Mouse (Mus musculus) testis, postnatal 14 days (tissue): ENCODE results near the gene Snx12.

Experiments
- DNase-seq: peaks from one replicate; pipeline ENCODE4 v3.0.0; 2021; ENCODE audit warnings: low spot score

Gene Snx12

DNA sequence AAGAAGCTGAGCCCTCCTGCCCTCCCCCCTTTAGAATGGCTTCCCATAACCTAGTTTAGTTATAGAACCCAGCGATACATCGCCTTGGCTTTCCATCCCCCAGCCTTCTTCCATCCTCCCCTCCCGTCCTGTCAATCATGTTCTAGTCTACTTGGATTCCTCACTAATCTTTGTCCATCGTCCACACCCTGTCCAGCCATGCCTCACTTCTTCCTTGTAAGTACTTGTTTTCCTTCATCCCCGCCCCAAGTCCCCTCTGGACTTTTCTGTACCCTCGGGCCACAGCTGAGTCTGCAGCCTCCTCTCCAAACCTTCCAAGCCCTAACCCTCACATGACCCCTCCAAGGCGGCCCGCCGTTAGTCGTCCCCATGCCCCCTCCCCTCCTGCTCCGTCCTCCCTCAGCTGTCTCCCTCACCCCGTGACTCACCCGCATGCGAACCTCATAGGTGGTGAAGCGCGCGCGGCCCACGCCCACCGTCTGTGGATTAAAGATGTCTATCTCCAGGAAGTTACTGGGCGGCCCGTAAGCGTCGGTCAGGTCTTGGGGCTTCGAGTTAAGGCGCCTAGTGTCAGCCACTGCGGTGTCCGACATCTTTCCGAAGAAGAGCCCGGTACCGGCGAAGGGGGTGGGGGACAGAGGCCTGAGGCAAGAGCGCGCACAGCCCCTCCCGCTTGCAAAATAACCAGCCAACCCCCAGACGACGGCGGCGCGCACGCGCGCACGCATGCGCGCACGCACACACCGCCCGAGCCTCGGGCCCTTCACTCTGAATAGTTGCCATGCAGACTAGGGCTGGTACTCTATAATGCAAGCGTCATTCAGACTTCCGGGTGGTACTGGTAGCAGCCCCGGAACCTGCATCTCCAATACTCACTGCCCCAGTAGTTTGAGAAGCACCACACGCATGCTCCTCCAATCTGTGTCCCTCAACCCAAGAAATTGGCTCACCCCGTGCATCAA, at the start of gene Snx12:
Gene Snx12, minus strand, starts transcription at position 730 of the 962 bp plus-strand sequence.
- peak; percentile 87 for DNase-seq

DNA sequence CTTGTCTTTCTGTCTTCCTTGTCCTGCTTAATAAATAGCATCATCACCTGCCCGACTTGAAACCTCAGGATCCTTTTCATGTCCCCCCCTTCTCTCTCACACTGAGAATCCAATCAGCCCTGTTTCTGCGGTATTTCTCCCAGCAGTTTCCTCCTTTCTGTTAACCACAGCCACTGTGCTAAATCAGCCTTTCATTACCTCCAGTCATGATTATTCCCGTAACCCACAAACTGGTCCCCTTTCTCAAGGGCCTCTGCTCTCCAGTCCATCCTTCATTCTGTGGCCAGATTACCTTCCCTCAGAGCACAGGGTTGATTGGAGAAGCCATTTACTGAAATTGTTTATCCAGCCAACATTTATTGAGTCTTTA, 46.4 kb upstream of the Snx12 start, which contains the start of gene Gm20489:
Gene Gm20489, minus strand, starts transcription at position 269 of the 370 bp plus-strand sequence.
- DNase-seq, result no peak

DNA sequence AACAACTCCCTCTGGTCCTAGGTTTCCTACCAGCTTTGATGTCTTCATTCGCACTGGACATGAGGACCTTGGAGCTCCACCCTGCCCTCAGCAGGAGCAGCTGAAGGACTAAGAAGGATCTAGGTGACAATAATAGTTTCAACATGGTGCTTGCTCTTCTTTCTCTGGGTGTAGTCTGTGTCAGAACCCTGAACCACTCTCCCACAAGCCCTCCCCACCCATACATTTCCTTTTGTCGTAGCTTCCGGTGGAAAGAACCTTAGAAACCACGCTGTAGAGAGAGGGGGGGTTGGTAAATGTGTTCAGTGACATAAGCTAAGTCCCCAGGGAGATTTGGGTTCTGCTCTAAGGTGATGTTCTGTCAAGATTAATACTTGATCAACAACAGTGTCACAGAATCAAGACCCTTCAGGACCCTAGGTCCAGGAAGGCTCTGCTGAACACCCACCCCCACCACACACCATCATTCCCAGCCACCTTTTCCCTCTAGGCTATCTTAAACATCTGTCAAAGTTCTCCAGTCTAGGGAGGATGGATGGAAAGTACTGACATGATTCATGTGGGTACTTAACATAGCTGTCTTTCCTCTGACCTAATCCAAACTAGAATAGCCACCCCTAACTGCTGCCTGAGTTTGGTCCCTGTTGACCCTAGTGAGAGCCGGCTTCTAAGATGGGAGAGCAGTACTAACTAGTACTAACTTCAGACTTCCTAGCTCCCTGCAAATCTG, 45.8 kb upstream of the Snx12 start, which contains the start of gene Il2rg:
Gene Il2rg, minus strand, starts transcription at position 231 of the 730 bp plus-strand sequence.
- DNase-seq, result no peak

DNA sequence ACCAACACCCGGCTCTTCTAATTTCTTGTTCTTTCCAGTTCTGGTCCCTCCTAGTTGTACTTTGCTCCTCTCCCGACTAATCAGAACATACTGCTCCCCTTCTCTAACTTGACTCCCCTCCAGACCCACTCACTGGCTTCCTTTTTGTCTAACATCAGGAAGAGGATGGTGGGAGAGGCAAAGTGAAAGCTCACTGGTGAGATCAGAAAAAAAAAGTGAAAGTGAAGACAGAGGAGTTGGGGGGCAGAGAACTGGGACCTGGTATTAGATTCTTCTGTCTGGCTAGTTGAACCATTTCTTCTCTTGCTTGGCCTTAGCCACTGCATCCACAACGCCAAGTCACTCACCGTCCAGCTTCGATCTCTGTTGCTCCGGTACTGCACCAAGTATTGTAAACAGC, 44.3 kb upstream of the Snx12 start:
- no peak for DNase-seq

DNA sequence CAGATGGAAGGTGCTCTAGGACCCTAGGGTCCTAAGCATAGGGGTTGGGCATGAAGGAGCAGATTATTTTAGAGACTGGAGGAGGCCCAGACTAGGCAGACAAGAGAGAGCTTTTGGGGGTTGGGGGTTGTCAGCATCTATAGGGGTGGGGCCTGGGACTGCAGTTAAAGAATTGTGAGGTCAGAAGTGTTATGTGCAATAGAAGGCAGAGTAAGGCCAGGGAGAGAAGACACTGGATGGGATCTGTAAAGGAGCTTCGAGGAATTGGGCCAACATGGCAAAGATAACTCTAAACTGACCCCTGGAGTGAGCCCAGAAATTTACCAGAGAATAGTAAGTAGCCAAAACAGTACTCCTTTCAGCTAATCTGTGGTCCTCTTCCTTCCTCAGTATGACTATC, 41.5 kb upstream of the Snx12 start, which contains the start of gene Gm614:
Gene Gm614, minus strand, starts transcription at position 101 of the 400 bp plus-strand sequence.
- no peak for DNase-seq

DNA sequence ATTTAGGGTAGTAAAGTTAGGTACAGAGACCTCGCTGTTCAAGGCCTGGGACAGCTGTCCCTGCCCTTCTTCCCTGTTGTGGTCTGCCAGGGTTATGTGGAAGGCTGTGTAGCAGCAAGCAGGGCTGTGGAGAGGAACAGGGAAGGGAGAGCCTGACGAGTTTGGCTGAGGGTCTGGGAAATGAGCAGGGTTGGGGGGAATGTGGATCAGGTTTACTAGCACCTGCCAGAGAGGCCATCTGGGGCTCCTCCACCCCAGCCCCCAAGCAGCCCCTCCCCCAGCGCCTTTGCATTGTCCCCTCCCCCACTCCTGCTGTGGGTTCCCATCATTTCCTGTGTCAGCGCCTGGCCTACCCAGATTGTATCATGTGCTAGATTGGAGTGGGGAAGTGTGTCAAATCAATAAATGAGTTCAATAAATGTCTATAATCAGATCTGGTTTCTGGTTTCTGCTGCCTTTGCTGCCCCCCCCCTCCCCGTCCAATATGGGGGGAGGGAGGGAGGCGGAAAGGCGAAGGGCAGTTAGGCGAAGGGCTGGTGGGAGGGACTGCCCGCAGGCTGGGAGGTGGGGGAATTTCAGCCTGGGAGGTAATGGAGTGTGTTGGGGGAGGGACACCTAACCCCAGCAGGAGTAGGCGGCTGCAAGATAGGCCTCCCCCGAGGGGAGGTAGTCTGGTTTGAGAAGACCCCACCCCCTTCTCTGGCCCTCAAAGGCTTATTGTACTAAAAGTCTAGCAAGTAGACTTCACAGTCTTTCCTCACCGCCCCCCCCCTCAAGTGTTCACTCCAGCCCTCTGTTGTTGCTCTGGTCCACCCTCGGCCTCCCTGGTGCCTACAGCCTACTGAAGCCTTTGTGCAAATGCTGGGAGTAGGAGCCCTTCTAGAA, 38.3 kb upstream of the Snx12 start:
- DNase-seq, result no peak

DNA sequence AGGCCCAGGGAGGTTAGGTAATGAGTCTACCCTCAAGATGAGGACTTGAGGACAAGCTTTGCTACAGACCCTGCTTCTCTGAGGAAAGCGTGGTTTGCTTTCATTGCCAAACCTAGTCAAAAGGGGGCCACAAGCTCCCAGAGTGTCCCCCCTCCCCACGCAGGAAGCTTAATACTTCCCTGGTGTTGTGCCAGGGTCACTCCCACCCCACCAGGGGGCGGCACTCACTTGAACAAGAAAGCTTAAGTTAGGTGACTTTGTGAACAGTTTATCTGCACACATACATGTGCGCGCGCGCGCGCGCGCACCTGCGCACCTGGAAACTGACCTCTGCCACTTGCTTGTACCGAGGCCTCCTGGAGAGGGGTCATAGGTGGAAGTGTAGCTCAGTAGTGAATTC, 34.2 kb upstream of the Snx12 start:
- peak; percentile 8 for DNase-seq

DNA sequence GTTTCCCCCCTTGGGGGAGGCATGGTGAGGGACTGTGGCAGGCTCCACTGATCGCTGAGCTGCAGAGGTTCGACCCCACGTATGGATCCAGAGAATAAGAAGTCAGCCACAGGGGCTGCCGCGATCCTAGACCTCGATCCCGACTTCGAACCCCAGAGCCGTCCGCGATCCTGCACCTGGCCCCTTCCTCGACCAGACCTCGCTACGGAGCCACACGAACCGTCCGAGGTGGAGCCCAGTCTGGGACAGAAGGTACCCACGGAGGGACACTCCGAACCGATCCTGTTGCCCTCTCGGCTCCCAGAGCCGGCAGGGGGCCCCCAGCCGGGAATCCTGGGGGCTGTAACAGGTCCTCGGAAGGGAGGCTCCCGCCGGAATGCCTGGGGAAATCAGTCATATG, 32.4 kb upstream of the Snx12 start:
- DNase-seq, result no peak

DNA sequence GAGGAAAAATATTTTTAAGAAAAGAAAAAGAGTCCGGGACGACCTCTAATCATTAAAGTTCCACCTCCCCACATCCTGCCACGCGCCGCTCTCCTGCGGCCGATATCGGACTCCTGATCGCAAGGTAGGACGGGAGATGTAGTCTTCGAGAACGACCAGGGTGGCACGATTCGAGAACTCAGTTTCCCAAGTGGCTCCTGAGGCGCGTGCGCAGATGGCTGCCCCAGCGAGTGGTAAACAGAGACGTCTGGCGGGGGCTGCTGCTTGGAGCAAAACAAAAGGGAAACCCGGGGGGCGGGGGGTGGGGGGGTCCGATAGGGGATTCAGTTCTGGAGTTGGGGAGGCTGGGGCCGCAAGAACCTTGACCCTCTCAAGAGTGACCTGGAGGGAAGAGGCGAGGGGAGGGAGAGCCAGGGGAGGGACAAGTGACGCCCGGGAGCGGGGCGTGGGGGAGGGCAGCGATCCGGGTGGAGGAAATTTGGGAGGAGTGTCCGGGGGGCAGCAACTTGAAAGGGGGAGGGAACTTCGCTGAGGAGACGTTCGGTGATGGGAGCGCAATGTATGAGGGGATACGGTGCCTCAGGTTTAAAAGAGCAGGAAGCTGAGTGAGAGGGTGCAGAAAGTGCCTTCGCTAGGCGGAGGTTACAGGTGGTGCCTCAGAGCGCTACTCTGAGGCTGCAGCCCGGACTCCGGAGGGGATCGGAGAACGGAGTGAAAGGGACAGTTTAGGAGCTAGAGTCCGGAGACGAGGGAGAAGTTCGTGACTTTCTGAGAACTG, 31.8 kb upstream of the Snx12 start, which contains the start of gene Foxo4:
Gene Foxo4, plus strand, starts transcription at position 577 of the 778 bp plus-strand sequence.
- DNase-seq, result peak; percentile 90

DNA sequence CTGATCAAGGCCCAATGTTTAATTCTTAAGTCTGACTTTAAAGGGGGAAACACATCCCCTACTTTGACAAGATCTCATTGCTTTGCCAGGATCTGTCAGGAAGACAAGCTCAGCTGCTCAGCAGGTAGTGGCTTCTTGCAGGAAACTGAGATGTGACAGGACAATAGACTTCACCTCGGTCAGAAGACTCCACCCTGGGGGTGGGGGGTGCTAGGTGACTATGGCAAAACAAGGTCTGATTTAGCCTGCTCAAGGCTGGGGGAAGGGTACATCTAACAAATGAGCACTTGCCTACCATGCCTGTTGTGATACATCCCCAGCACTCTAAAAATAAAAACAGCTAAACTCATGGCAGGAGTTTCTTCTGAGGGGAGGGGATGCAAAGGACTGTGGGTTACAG, 22.6 kb upstream of the Snx12 start:
- DNase-seq, result no peak

DNA sequence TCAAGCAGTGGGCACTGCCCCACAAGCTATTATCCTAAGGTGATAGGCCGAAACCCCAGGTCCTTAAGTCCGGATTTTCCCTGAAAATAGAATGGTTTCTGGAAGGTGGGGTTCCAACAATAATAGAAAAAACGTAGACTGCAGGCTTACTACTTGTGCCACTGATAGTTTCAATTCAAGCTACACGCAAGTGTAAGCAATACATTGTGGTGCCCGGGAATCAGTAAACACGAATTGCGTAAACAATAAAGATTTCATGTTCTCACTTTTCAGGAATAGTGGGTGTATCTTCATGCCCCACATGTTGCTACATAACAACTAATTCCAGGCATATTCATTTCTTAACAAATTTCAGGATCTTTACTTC, 416 bp upstream of the Snx12 start:
- no peak for DNase-seq

DNA sequence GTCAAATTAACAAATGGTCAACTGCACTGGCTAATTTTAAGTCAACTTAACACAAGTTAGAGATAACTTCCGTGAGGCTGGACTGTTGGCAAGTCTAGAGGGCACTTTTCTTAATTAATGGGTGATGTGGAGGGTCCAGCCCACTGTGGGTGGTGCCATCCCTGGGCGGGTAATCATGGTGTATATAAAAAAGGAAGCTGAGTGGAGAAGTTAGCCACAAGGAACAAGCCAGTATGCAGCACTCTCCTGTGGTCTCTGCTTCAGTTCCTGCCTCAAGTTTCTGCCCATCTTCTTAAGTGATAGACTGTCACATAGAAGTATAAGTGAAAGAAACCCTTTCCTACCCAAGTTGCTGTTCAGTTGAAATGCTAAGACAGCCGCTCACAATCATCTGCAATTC, 33.1 kb downstream of the Snx12 start:
- DNase-seq, result no peak

DNA sequence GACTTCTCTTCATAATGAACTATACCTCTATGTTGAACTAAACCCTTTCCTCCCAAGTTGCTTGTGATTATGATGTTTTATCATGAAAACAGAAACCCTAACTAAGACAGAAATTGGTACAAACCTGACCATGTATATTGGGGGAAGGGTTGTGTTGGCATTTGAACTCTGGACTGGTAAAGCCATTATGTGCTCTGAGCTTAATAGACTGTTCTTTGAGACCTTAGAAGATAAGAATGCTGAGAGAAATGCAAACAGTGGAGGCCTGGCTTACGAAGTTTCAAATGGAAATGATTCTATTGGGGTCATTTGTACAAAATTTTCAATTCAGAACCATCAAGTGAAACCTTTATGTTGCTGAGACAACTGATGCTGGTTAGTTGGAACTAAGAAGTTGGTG, 34.7 kb downstream of the Snx12 start:
- DNase-seq, result no peak

DNA sequence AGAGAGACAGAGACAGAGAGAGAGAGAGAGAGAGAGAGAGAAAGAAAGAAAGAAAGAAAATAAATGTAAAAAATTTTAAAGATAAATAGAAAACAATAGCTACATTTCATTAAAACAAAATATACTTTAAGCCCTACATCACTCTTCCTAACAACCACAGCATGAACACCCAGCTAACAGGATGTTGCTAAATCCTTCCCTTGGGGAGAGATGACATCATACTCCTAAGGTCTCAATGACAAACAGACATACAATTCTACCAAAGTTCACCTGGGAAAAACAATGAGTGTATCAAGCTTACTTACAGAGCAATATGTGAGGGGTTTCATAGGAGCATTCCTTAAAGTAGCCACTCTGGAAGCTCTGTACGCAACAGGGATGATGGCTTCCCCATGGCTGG, 49.0 kb downstream of the Snx12 start:
- no peak for DNase-seq

DNA sequence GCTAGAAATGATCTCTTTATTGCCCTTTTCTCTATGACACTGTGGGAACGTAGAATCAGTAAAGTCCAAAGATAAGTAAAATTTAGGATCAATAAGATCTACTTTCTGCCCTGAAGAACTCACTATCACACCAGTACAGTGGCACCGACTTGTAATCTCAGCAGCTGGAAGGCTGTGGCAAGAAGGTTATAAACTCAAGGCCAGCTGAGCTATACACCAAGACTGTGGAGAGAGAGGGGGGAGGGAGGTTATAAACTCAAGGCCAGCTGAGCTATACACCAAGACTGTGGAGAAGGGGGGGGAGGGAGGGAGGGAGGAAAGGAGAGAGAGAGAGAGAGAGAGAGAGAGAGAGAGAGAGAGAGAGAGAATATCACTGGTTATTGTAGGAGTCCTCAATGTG, 53.9 kb downstream of the Snx12 start:
- DNase-seq, result no peak

DNA sequence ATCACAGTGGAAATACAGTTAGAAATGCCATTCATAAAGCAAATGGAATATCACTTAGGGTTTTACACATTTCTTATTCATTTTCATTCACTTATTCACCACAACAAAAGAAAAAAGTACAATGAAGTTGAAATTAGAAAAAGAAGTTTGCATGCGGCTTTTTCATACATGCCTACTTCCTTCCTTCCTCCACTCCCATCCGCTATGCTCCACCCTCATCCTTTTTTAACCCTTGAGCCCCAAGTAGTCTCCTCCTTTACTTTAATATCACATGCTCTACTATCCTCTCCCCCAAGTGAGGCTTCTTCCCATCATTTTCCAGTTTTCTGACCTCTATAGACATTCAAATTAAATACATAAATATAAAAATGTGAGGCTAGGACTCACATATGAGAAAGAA, 58.6 kb downstream of the Snx12 start:
- no peak for DNase-seq

DNA sequence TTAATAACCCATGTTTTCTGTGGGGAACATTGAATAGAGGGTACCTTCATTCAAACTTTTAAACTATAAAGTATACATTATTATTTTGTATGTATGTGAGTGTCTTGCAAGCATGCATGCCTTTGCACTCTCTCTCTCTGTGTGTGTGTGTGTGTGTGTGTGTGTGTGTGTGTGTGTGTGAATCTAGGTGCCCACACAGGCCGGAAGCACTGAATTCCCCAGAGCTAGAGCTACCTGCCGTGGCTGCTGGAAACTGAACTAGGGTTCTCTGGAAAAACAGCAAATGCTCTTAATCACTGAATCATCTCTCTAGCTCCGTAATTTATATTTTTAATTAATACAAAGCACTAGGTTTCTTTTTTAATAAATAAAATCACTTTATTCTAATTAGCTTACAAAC, 59.1 kb downstream of the Snx12 start:
- DNase-seq, result no peak

DNA sequence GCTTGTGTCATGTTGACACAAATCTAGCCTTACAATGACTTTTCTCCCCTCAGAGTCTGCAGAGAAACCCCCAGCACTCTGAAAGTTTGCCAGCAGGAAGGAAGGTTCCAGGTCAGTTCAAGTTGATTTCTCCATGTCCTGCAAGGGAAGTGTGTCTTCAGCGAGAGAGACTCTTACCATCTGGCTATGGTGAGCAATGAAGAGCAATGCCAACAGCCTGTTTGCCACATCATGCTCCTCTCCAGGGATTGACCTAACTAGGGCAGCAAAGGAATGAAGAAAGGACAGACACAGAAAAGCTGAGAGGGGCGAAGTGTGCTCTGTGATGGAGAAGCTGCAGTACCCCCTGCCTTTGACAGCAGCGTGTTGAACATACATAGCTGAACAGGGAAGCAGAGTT, 59.8 kb downstream of the Snx12 start:
- no peak for DNase-seq

DNA sequence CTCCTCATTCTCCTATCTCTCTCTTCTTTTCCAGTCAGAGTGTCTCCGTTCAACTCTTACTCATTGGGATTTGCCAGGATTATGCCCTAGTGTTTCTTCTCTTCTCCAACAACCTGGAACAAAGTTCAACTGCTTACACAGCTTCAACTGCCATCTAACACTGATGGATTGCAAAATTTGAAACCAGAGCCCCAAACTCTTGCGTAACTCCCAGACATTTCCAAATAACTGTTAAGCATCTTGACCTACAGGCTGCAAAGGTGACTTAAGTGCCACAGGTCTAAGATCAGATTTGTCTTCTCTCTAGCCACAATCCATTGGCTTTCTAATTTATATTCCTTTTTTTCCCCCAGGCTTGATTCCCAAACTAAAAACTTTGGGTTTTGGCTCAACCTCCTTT, 64.9 kb downstream of the Snx12 start:
- no peak for DNase-seq

DNA sequence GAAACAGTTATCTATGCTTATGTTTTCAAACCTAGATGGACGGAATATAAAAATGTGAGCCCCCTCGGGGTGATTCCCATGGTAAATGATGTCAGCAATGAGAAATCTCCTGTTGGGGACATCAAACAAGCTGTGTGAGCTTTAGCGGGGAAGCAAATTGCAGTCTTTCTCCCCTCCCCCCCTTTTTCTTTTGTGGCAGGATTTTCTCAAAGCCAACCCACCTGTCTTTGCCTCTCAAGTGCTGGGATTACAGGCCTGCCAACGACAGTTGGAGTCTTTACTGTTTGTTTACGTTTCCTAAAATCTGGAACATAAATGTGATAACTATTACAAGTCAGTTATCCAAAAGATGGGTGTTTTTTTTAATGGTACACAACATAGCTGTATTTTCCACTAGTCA, 66.0 kb downstream of the Snx12 start:
- DNase-seq, result no peak

DNA sequence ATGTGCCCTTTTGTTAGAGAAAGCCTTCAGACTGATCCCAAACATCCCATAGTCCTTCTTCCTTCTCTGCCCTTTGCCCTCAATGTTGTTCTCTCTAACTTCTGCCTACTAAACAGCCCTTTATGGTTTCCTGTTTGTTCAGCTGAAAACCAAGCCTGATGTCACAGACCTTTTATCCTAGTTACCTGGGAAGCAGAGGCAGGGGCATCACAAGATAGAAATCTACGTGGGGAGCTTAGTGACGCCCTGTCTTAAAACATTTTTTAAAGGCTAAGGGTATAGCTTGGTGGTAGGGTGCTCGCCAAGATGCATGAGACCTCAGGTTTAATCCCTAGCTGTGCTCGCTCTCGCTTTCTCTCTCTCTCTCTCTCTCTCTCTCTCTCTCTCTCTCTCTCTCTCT, 74.9 kb downstream of the Snx12 start:
- DNase-seq, result no peak
